Mouse (Mus musculus) lung, postnatal 14 days (tissue): ENCODE results near the gene Cd34.

Experiments
- DNase-seq: peaks from one replicate; pipeline ENCODE4 v3.0.0; 2021

The Cd34 gene

GRCm38 (mm10) chr1:194976164-194976516 lies 37.5 kb downstream of the Cd34 start:
- DNase-seq = peak; percentile 95

GRCm38 (mm10) chr1:194976517-194977370 lies 38.1 kb downstream of the Cd34 start:
- DNase-seq = peak; percentile 83

GRCm38 (mm10) chr1:194977371-194977761 lies 38.7 kb downstream of the Cd34 start:
- no peak for DNase-seq

- DNase-seq = peak; percentile 37
These were observed 39.5 kb downstream of the Cd34 start for GRCm38 (mm10) chr1:194977946-194978720.

- DNase-seq = no peak
These were observed 42.3 kb downstream of the Cd34 start for GRCm38 (mm10) chr1:194980826-194981435.

GRCm38 (mm10) chr1:194982931-194983690 lies 44.5 kb downstream of the Cd34 start:
- no peak for DNase-seq

- no peak for DNase-seq
These were observed 46.3 kb downstream of the Cd34 start for GRCm38 (mm10) chr1:194984914-194985313.

- DNase-seq = no peak
These were observed 47.0 kb downstream of the Cd34 start for GRCm38 (mm10) chr1:194985442-194986210.

- DNase-seq = no peak
These were observed 50.4 kb downstream of the Cd34 start for GRCm38 (mm10) chr1:194989024-194989423.

- DNase-seq = no peak
These were observed 52.4 kb downstream of the Cd34 start for GRCm38 (mm10) chr1:194990976-194991375.

GRCm38 (mm10) chr1:194991654-194992053 lies 53.0 kb downstream of the Cd34 start:
- no peak for DNase-seq

GRCm38 (mm10) chr1:194992589-194993317 lies 54.1 kb downstream of the Cd34 start:
- no peak for DNase-seq

- DNase-seq = no peak
These were observed 54.9 kb downstream of the Cd34 start for GRCm38 (mm10) chr1:194993409-194993988.

GRCm38 (mm10) chr1:194994262-194994661 lies 55.6 kb downstream of the Cd34 start:
- DNase-seq = no peak

GRCm38 (mm10) chr1:194995196-194995595 lies 56.6 kb downstream of the Cd34 start:
- peak; percentile 41 for DNase-seq

GRCm38 (mm10) chr1:194998396-194998795 lies 59.8 kb downstream of the Cd34 start:
- no peak for DNase-seq

- DNase-seq = no peak
These were observed 64.7 kb downstream of the Cd34 start for GRCm38 (mm10) chr1:195003328-195003727.

GRCm38 (mm10) chr1:195004194-195004593 lies 65.6 kb downstream of the Cd34 start:
- no peak for DNase-seq

- DNase-seq = no peak
These were observed 67.6 kb downstream of the Cd34 start for GRCm38 (mm10) chr1:195006267-195006666.
